Mouse (Mus musculus) CH12.LX (cell line): ENCODE measurements at regions not wholly inside any gene's neighbourhood (a gene's known extent, or its start where the extent isn't known, plus 50 kb on each side); places are given as distances from the start of the nearest gene placed in this dataset.

Experiments
- CHD2 ChIP-seq: IDR thresholded peaks from 2 replicates; pipeline ENCODE4 v1.6.1; 2011; ENCODE audit warnings: low read length, improper control_type of control experiment
- CTCF ChIP-seq, 2 experiments: IDR thresholded peaks in 1 of 2; conservative IDR thresholded peaks in 1 of 2; 2 replicates each; pipeline ENCODE4 v1.5.1; 2011 to 2012; ENCODE audit warnings: low read depth in 2 of 2, low read length in 2 of 2, improper control_type of control experiment in 1 of 2, inconsistent platforms in 1 of 2, mild to moderate bottlenecking in 1 of 2, moderate library complexity in 1 of 2
- E2F4 ChIP-seq: IDR thresholded peaks from 2 replicates; pipeline ENCODE4 v1.6.1; 2011; ENCODE audit warnings: low read depth, low read length, improper control_type of control experiment; ENCODE audit not compliant: insufficient replicate concordance
- EP300 ChIP-seq: IDR thresholded peaks from 2 replicates; pipeline ENCODE4 v1.6.1; 2011; ENCODE audit warnings: low read length, improper control_type of control experiment
- HCFC1 ChIP-seq: IDR thresholded peaks from 2 replicates; pipeline ENCODE4 v1.6.1; 2012; ENCODE audit warnings: low read depth, mild to moderate bottlenecking, inconsistent platforms, low read length, improper control_type of control experiment
- MAX ChIP-seq: IDR thresholded peaks from 2 replicates; pipeline ENCODE4 v1.6.1; 2011; ENCODE audit warnings: low read length, improper control_type of control experiment
- MEF2A ChIP-seq: IDR thresholded peaks from 2 replicates; pipeline ENCODE4 v1.6.1; 2014; ENCODE audit warnings: low read depth, mild to moderate bottlenecking, inconsistent platforms, low read length, improper control_type of control experiment, borderline replicate concordance
- NRF1 ChIP-seq: IDR thresholded peaks from 2 replicates; pipeline ENCODE4 v1.6.1; 2014; ENCODE audit warnings: low read depth, mild to moderate bottlenecking, inconsistent platforms, low read length, improper control_type of control experiment, moderate library complexity
- PAX5 ChIP-seq: IDR thresholded peaks from 2 replicates; pipeline ENCODE4 v1.6.1; 2012; ENCODE audit warnings: low read length, inconsistent platforms, mixed read lengths
- POLR2A ChIP-seq: IDR thresholded peaks from 2 replicates; pipeline ENCODE4 v1.6.1; 2011; ENCODE audit warnings: low read depth, mild to moderate bottlenecking, improper control_type of control experiment, low read length
- POLR2AphosphoS2 ChIP-seq: IDR thresholded peaks from 2 replicates; pipeline ENCODE4 v1.6.1; 2011; ENCODE audit warnings: low read depth, low read length, improper control_type of control experiment

DNA sequence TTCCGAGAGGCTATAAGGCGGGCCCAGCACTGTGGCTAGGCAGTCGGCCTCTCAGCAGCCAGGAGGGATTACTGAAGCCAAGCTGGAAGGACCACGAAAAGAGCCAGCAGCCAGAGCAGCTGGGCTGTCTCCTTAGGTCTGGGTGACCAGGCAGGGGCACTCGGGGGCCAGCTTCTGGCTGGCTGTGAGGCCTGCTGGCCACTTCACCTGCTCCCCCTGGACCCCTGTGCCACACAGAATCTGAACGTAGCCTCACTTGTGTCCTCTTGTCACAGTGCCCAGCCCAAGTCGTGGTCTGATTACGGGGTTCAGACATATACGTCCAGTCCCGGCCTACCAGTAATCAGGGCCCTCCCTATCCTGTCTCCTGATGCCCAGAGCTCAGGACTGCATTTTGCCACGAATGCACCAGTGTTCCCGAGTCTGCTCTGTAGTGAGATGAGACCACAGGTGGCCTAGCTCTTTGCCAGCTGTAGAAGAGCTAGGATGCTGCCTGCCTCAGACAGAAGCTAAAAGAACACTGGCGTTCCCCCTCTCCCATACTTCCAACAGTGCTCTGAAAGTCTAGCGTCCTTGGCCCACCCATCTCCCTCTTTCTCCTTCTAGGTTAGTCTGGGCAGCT is 89.4 kb upstream of the Lemd2 start:
- TF ChIP-seq POLR2AphosphoS2 (no peak), CTCF (conservative IDR thresholded peaks at IDR 0.05 in 1 of 2, IDR thresholded peaks at IDR 0.05 in 1 of 2; ENCODE audit: low read depth in 2 of 2, low read length in 2 of 2) (no peak), NRF1 (no peak), POLR2A (no peak), E2F4 (no peak), EP300 (no peak), MAX (no peak), PAX5 (no peak), HCFC1 (no peak), CHD2 (no peak), MEF2A (no peak)
